Mouse (Mus musculus) brain, embryonic 14.5 days (tissue): ENCODE measurements around the gene Zfp672.

Experiments used
- CTCF ChIP-seq: fragments of 200-500 bp; IDR thresholded peaks from 2 replicates; pipeline ENCODE4 v1.5.1; 2012; ENCODE audit warnings: inconsistent platforms, mild to moderate bottlenecking, moderate library complexity, borderline replicate concordance; ENCODE audit not compliant: insufficient read depth, insufficient read length; ENCODE audit errors: extremely low read depth
- POLR2A ChIP-seq: fragments of 200-500 bp; IDR thresholded peaks from 2 replicates; pipeline ENCODE4 v1.6.1; 2012; ENCODE audit warnings: mild to moderate bottlenecking, inconsistent platforms, borderline replicate concordance; ENCODE audit not compliant: poor library complexity, insufficient read depth, insufficient read length, severe bottlenecking; ENCODE audit errors: extremely low read depth

DNA sequence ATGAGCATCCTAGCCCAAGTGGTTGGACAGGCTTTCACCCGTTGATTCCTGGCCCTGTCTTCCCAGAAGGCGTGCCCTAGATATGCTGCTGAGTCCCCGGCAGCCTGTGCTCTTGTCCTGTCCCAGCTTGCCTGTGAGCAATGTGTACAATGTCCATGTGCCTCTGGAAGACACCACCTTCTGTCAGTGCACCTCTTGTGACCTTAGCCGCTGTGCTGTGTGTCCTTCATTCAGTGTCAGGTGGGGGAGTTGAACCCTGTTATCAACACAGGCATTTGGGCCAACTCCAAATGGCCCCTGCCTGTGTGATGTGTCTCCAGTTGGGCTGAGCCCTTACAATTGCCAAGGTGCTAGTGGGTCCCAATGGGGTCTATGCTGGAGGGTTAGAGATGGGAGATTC lies 16.6 kb upstream of the Zfp672 start:
- TF ChIP-seq CTCF (no peak), POLR2A (no peak)
